Mouse (Mus musculus): ENCODE measurements around the gene Zfp459. TPM values are rescaled to one million over a fixed set of nuclear protein-coding genes. Genes with fewer than 3 reads are reported as not detected.

The Zfp459 gene
- polyA plus RNA-seq, 1 experiment from 2014 or later: 1.3 TPM

Other genes with a start within 250 kb of the Zfp459 start
- 8.5 and 9.7 TPM in 2 replicates for gene Rsl1, start 248.2 kb downstream of the Zfp459 start, polyA plus RNA-seq (2015; fragmentation: Nextera tagmentation; extraction: Ambion mirVana)
- 1.8 and 2.6 TPM in 2 replicates for gene Zfp455, start 226.9 kb downstream of the Zfp459 start, polyA plus RNA-seq (2015; fragmentation: Nextera tagmentation; extraction: Ambion mirVana)
- 1.9 and 2.0 TPM in 2 replicates for gene Zfp458, start 143.0 kb downstream of the Zfp459 start, polyA plus RNA-seq (2015; fragmentation: Nextera tagmentation; extraction: Ambion mirVana)
- 0.75 and 0.85 TPM in 2 replicates for gene Zfp457, start 114.9 kb downstream of the Zfp459 start, polyA plus RNA-seq (2015; fragmentation: Nextera tagmentation; extraction: Ambion mirVana)
- gene Zfp595, start 88.8 kb downstream of the Zfp459 start, polyA plus RNA-seq (2015; fragmentation: Nextera tagmentation; extraction: Ambion mirVana): 2.3 and 2.8 TPM in 2 replicates
- gene Gm28044, start 60.9 kb downstream of the Zfp459 start, polyA plus RNA-seq (2015; fragmentation: Nextera tagmentation; extraction: Ambion mirVana): 0.62 and 0.87 TPM in 2 replicates
- gene Zfp953, start 60.8 kb downstream of the Zfp459 start, polyA plus RNA-seq (2015; fragmentation: Nextera tagmentation; extraction: Ambion mirVana): 1.1 and 1.3 TPM in 2 replicates
- gene Gm28041, start 45.7 kb downstream of the Zfp459 start, polyA plus RNA-seq (2015; fragmentation: Nextera tagmentation; extraction: Ambion mirVana): 0.35 and 1.0 TPM in 2 replicates
- gene Zfp456, start 45.6 kb downstream of the Zfp459 start, polyA plus RNA-seq (2015; fragmentation: Nextera tagmentation; extraction: Ambion mirVana): 1.6 and 2.0 TPM in 2 replicates
- gene Zfp429, start 21.6 kb downstream of the Zfp459 start, polyA plus RNA-seq (2015; fragmentation: Nextera tagmentation; extraction: Ambion mirVana): 8.5 and 8.7 TPM in 2 replicates
- 10.8 and 12.0 TPM in 2 replicates for gene Zfp874a, start 30.2 kb upstream of the Zfp459 start, polyA plus RNA-seq (2015; fragmentation: Nextera tagmentation; extraction: Ambion mirVana)
- gene Zfp874b, start 62.8 kb upstream of the Zfp459 start, polyA plus RNA-seq (2015; fragmentation: Nextera tagmentation; extraction: Ambion mirVana): 3.5 and 3.6 TPM in 2 replicates
- gene Zfp58, start 79.1 kb upstream of the Zfp459 start, polyA plus RNA-seq (2015; fragmentation: Nextera tagmentation; extraction: Ambion mirVana): 13.3 and 14.9 TPM in 2 replicates
- gene Gm26965, start 104.7 kb upstream of the Zfp459 start, polyA plus RNA-seq (2015; fragmentation: Nextera tagmentation; extraction: Ambion mirVana): not detected in 2 replicates
- 20.9 and 21.9 TPM in 2 replicates for gene Zfp87, start 104.8 kb upstream of the Zfp459 start, polyA plus RNA-seq (2015; fragmentation: Nextera tagmentation; extraction: Ambion mirVana)
- 13.8 and 14.5 TPM in 2 replicates for gene Zfp748, start 132.4 kb upstream of the Zfp459 start, polyA plus RNA-seq (2015; fragmentation: Nextera tagmentation; extraction: Ambion mirVana)
- gene Zfp729b, start 188.3 kb upstream of the Zfp459 start, polyA plus RNA-seq (2015; fragmentation: Nextera tagmentation; extraction: Ambion mirVana): 4.5 and 4.7 TPM in 2 replicates
- gene Gm49345, start 216.4 kb upstream of the Zfp459 start, polyA plus RNA-seq (2015; fragmentation: Nextera tagmentation; extraction: Ambion mirVana): 0.69 TPM in 1 of 2 replicates, not detected in the other
- 2.5 and 2.6 TPM in 2 replicates for gene Zfp729a, start 216.4 kb upstream of the Zfp459 start, polyA plus RNA-seq (2015; fragmentation: Nextera tagmentation; extraction: Ambion mirVana)

Data from lung, embryonic 16.5 days (tissue).